Mouse (Mus musculus): ENCODE data around the gene Olfr1255. TPM values are rescaled to one million over a fixed set of nuclear protein-coding genes. Genes with fewer than 3 reads are reported as not detected.

The Olfr1255 gene
- not detected for total RNA-seq (2021)

- intact Hi-C loops (cut with DNase I), result no loop called here
- no peak for DNase-seq (ENCODE audit: extremely low spot score in 1 of 2, low spot score in 2 of 2)
Observed at GRCm38 (mm10) chr2:89811751-89812150, at the start of gene Olfr1255. TSS of gene Olfr1255 (plus strand) at chr2:89812051.

GRCm38 (mm10) chr2:89793519-89793918 lies 18.3 kb upstream of the Olfr1255 start, which contains the start of gene Olfr1254:
TSS of gene Olfr1254 (minus strand) at chr2:89793619.
- intact Hi-C loops (cut with DNase I), result no loop called here
- DNase-seq (ENCODE audit: extremely low spot score in 1 of 2, low spot score in 2 of 2), result no peak

GRCm38 (mm10) chr2:89799583-89799982 lies 12.3 kb upstream of the Olfr1255 start:
- no peak for DNase-seq (ENCODE audit: extremely low spot score in 1 of 2, low spot score in 2 of 2)
- intact Hi-C loops (cut with DNase I), result no loop called here

- no peak for DNase-seq (ENCODE audit: extremely low spot score in 1 of 2, low spot score in 2 of 2)
- intact Hi-C loops (cut with DNase I), result no loop called here
Observed at GRCm38 (mm10) chr2:89810751-89811150, 1.1 kb upstream of the Olfr1255 start.

GRCm38 (mm10) chr2:89820216-89820615 lies 8.4 kb downstream of the Olfr1255 start:
- intact Hi-C loops (cut with DNase I), result no loop called here
- DNase-seq (ENCODE audit: extremely low spot score in 1 of 2, low spot score in 2 of 2), result no peak

GRCm38 (mm10) chr2:89841455-89841854 lies 29.6 kb downstream of the Olfr1255 start, which contains the start of gene Olfr1256:
TSS of gene Olfr1256 (minus strand) at chr2:89841555.
- DNase-seq (ENCODE audit: extremely low spot score in 1 of 2, low spot score in 2 of 2), result no peak
- intact Hi-C loops (cut with DNase I), result no loop called here

GRCm38 (mm10) chr2:89848105-89848504 lies 36.3 kb downstream of the Olfr1255 start, which contains the start of gene Olfr48:
TSS of gene Olfr48 (minus strand) at chr2:89848205.
- no peak for DNase-seq (ENCODE audit: extremely low spot score in 1 of 2, low spot score in 2 of 2)
- intact Hi-C loops (cut with DNase I), result no loop called here

- intact Hi-C loops (cut with DNase I), result no loop called here
Observed at GRCm38 (mm10) chr2:89849230-89849629, 37.4 kb downstream of the Olfr1255 start.

More at GRCm38 (mm10) chr2:89849230-89849629, 37.4 kb downstream of the Olfr1255 start:
- DNase-seq (ENCODE audit: extremely low spot score in 1 of 2, low spot score in 2 of 2), result no peak

Other genes starting within 250 kb of the Olfr1255 start
- gene Olfr1245, start 233.6 kb upstream of the Olfr1255 start, total RNA-seq (2021), result not detected
- not detected for gene Olfr1246, start 218.9 kb upstream of the Olfr1255 start, total RNA-seq (2021)
- gene Olfr1247, start 197.9 kb upstream of the Olfr1255 start, total RNA-seq (2021), result under 1 TPM; 0.16 to 0.17 TPM
- not detected for gene Olfr1248, start 193.8 kb upstream of the Olfr1255 start, total RNA-seq (2021)
- gene Olfr1249, start 177.1 kb upstream of the Olfr1255 start, total RNA-seq (2021), result not detected
- gene Olfr1250, start 150.6 kb upstream of the Olfr1255 start, total RNA-seq (2021), result under 1 TPM; 0.06 to 0.10 TPM
- gene Olfr1251, start 140.1 kb upstream of the Olfr1255 start, total RNA-seq (2021), result not detected
- not detected for gene Olfr1252, start 87.0 kb upstream of the Olfr1255 start, total RNA-seq (2021)
- not detected for gene Olfr1253, start 55.0 kb upstream of the Olfr1255 start, total RNA-seq (2021)
- not detected for gene Olfr1254, start 18.4 kb upstream of the Olfr1255 start, total RNA-seq (2021)
- gene Olfr1256, start 29.5 kb downstream of the Olfr1255 start, total RNA-seq (2021), result under 1 TPM in 1 of 2 experiments, not detected in 1; 0.06 TPM
- gene Olfr48, start 36.2 kb downstream of the Olfr1255 start, total RNA-seq (2021), result not detected
- gene Olfr1257, start 66.4 kb downstream of the Olfr1255 start, total RNA-seq (2021), result not detected
- gene Olfr1258, start 115.3 kb downstream of the Olfr1255 start, total RNA-seq (2021), result not detected
- not detected for gene Olfr1259, start 136.6 kb downstream of the Olfr1255 start, total RNA-seq (2021)
- gene Olfr1260, start 162.3 kb downstream of the Olfr1255 start, total RNA-seq (2021), result not detected
- gene Olfr1261, start 179.2 kb downstream of the Olfr1255 start, total RNA-seq (2021), result not detected
- gene Olfr1262, start 188.1 kb downstream of the Olfr1255 start, total RNA-seq (2021), result not detected
- gene Olfr1263, start 200.1 kb downstream of the Olfr1255 start, total RNA-seq (2021), result not detected
- gene Olfr1264, start 213.5 kb downstream of the Olfr1255 start, total RNA-seq (2021), result not detected
- gene Olfr1265, start 223.3 kb downstream of the Olfr1255 start, total RNA-seq (2021), result under 1 TPM in 1 of 2 experiments, not detected in 1; 0.08 TPM

Measured in left cerebral cortex, postnatal 10 days (tissue).